Mouse (Mus musculus): ENCODE measurements at regions not wholly inside any gene's neighbourhood (a gene's known extent, or its start where the extent isn't known, plus 50 kb on each side); places are given as distances from the start of the nearest gene placed in this dataset.

DNA sequence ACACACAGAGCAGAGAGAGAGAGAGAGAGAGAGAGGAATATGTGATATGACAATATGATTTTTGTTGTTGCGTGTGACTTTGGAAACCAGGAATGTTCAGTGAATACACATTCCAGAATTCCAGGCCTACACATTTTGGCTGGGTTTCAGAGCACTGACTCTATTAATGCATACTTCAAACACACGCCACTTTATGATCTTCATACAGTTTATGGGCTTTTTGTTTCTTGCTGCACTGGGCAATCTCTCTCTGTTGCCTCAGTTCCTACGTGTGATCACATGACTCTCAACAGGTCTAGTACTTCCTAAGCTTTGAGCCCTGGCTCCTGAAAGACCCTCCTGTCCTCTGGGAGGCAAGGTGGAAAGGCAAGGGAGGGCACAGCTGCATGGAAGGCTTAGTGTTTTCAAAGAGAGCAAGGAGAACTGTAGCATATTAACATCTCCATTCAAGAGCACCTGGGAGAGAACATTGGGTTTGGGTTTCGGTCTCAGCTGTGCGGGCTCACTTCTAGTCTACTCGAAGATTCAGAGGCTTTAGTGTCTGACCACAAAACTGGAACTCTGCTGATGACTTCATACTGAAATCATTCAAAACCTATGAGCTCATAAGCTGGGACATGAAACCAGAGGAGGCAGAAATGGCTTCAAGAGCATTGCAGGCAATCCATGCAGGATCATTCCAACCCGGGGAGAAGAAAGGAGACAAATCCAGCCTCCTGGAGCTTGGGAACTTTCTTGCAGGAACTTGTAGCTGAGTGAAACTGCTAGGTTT lies 87.9 kb upstream of the C1qtnf3 start:
- Histone ChIP-seq H3K27me3 (ENCODE audit: control insufficient read depth, insufficient read depth, low read depth, low read length) (no peaks in the 10 kb centered on the region), H3K27ac (ENCODE audit: low read length) (no peak overlapping the region), H3K9me3 (replicated peaks; ENCODE audit: control insufficient read depth, low read length) (no peaks in the 10 kb centered on the region), H3K4me3 (ENCODE audit: low read depth, low read length) (no peak overlapping the region), H3K4me2 (ENCODE audit: low read depth, low read length) (no peak overlapping the region), H3K9ac (ENCODE audit: low read depth, low read length) (no peak overlapping the region), H3K36me3 (ENCODE audit: control insufficient read depth, insufficient read depth) (no peaks in the 10 kb centered on the region), H3K4me1 (ENCODE audit: control insufficient read depth, low read depth, low read length) (no peaks in the 10 kb centered on the region)
- no peak for ATAC-seq (ENCODE audit: low read depth)
- WGBS (ENCODE audit: insufficient replicate concordance) = 66% methylated on average over 7 of the region's 7 CpGs

DNA sequence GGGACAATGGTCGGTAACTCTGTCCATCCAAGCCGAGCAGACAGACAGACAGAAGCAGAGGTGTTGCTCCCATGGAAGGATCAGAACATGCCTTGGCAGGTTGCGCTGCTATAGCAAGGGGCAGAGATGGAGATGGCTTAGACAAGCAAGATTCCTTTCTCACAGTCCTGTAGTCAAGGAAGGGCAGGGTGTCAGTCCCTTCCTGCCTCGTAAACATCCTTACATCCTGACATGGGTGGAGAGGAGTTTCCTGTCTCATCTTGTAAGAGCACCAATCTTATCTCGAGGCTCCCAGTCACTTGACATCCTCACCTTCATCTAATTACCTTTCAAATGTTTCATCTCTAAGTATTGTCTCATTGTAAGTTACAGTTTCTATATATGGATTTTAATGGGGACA lies 87.0 kb upstream of the C1qtnf3 start:
- no peaks in the 10 kb centered on the region for H3K4me1 ChIP-seq (ENCODE audit: control insufficient read depth, low read depth, low read length)
- H3K4me3 ChIP-seq (ENCODE audit: low read depth, low read length) = no peak overlapping the region
- H3K4me2 ChIP-seq (ENCODE audit: low read depth, low read length) = no peak overlapping the region
- H3K36me3 ChIP-seq (ENCODE audit: control insufficient read depth, insufficient read depth) = no peaks in the 10 kb centered on the region
- no peak for ATAC-seq (ENCODE audit: low read depth)
- H3K27ac ChIP-seq (ENCODE audit: low read length) = no peak overlapping the region
- H3K9me3 ChIP-seq (replicated peaks; ENCODE audit: control insufficient read depth, low read length) = no peaks in the 10 kb centered on the region
- H3K9ac ChIP-seq (ENCODE audit: low read depth, low read length) = no peak overlapping the region
- H3K27me3 ChIP-seq (ENCODE audit: control insufficient read depth, insufficient read depth, low read depth, low read length) = no peaks in the 10 kb centered on the region
- 52% methylated on average over 5 of the region's 5 CpGs for WGBS (ENCODE audit: insufficient replicate concordance)

GRCm38 (mm10) chr15:10866794-10867193 lies 85.3 kb upstream of the C1qtnf3 start:
- Histone ChIP-seq H3K27ac (ENCODE audit: low read length) (no peak overlapping the region), H3K9ac (ENCODE audit: low read depth, low read length) (no peak overlapping the region), H3K4me3 (ENCODE audit: low read depth, low read length) (no peak overlapping the region), H3K27me3 (ENCODE audit: control insufficient read depth, insufficient read depth, low read depth, low read length) (no peaks in the 10 kb centered on the region), H3K9me3 (replicated peaks; ENCODE audit: control insufficient read depth, low read length) (no peaks in the 10 kb centered on the region), H3K4me2 (ENCODE audit: low read depth, low read length) (no peak overlapping the region), H3K4me1 (ENCODE audit: control insufficient read depth, low read depth, low read length) (no peaks in the 10 kb centered on the region), H3K36me3 (ENCODE audit: control insufficient read depth, insufficient read depth) (no peaks in the 10 kb centered on the region)
- 65% methylated on average over 5 of the region's 5 CpGs for WGBS (ENCODE audit: insufficient replicate concordance)
- ATAC-seq (ENCODE audit: low read depth) = no peak

DNA sequence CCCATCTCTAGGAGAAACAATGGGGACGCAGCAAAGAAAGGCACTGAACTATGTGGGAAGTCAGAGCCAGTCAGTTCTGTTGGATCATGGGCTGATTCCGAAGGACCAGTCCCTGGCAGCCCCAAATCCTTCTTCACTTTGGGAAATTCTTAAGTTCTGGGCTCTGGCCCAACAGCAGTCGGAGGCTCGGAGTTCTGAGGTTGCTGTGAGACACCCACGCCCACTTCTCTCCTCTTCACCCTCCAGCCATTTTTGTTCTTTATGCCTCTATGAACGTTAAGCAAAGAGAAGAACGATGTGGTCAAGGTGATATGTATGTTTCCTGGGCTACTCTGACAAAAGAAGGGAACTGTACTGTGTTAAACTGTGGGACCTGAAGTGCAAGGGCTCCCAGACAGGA lies 84.0 kb upstream of the C1qtnf3 start:
- Histone ChIP-seq H3K4me1 (ENCODE audit: control insufficient read depth, low read depth, low read length) (no peaks in the 10 kb centered on the region), H3K27ac (ENCODE audit: low read length) (no peak overlapping the region), H3K4me2 (ENCODE audit: low read depth, low read length) (no peak overlapping the region), H3K27me3 (ENCODE audit: control insufficient read depth, insufficient read depth, low read depth, low read length) (no peaks in the 10 kb centered on the region), H3K9me3 (replicated peaks; ENCODE audit: control insufficient read depth, low read length) (no peaks in the 10 kb centered on the region), H3K9ac (ENCODE audit: low read depth, low read length) (no peak overlapping the region), H3K36me3 (ENCODE audit: control insufficient read depth, insufficient read depth) (no peaks in the 10 kb centered on the region), H3K4me3 (ENCODE audit: low read depth, low read length) (no peak overlapping the region)
- no peak for ATAC-seq (ENCODE audit: low read depth)
- WGBS (ENCODE audit: insufficient replicate concordance) = 59% methylated on average over 7 of the region's 7 CpGs

GRCm38 (mm10) chr15:10868716-10869585 lies 83.2 kb upstream of the C1qtnf3 start:
- 50% methylated on average over 14 of the region's 14 CpGs for WGBS (ENCODE audit: insufficient replicate concordance)
- H3K9ac ChIP-seq (ENCODE audit: low read depth, low read length) = no peak overlapping the region
- H3K27ac ChIP-seq (ENCODE audit: low read length) = no peak overlapping the region
- H3K4me1 ChIP-seq (ENCODE audit: control insufficient read depth, low read depth, low read length) = no peaks in the 10 kb centered on the region
- ATAC-seq (ENCODE audit: low read depth) = peak; percentile 47
- H3K36me3 ChIP-seq (ENCODE audit: control insufficient read depth, insufficient read depth) = no peaks in the 10 kb centered on the region
- no peaks in the 10 kb centered on the region for H3K27me3 ChIP-seq (ENCODE audit: control insufficient read depth, insufficient read depth, low read depth, low read length)
- H3K4me3 ChIP-seq (ENCODE audit: low read depth, low read length) = no peak overlapping the region
- no peak overlapping the region for H3K4me2 ChIP-seq (ENCODE audit: low read depth, low read length)
- H3K9me3 ChIP-seq (replicated peaks; ENCODE audit: control insufficient read depth, low read length) = no peaks in the 10 kb centered on the region

- 48% methylated on average over 13 of the region's 13 CpGs for WGBS (ENCODE audit: insufficient replicate concordance)
- Histone ChIP-seq H3K4me1 (ENCODE audit: control insufficient read depth, low read depth, low read length) (no peaks in the 10 kb centered on the region), H3K36me3 (ENCODE audit: control insufficient read depth, insufficient read depth) (no peaks in the 10 kb centered on the region), H3K27me3 (ENCODE audit: control insufficient read depth, insufficient read depth, low read depth, low read length) (no peaks in the 10 kb centered on the region), H3K27ac (ENCODE audit: low read length) (no peak overlapping the region), H3K9ac (ENCODE audit: low read depth, low read length) (no peak overlapping the region), H3K4me2 (ENCODE audit: low read depth, low read length) (no peak overlapping the region), H3K9me3 (replicated peaks; ENCODE audit: control insufficient read depth, low read length) (no peaks in the 10 kb centered on the region), H3K4me3 (ENCODE audit: low read depth, low read length) (no peak overlapping the region)
- ATAC-seq (ENCODE audit: low read depth) = no peak
These were observed 82.3 kb upstream of the C1qtnf3 start for GRCm38 (mm10) chr15:10869879-10870278.

- no peaks in the 10 kb centered on the region for H3K36me3 ChIP-seq (ENCODE audit: control insufficient read depth, insufficient read depth)
- 11% methylated on average over 12 of the region's 13 CpGs for WGBS (ENCODE audit: insufficient replicate concordance)
- no peak overlapping the region for H3K4me2 ChIP-seq (ENCODE audit: low read depth, low read length)
- H3K27me3 ChIP-seq (ENCODE audit: control insufficient read depth, insufficient read depth, low read depth, low read length) = no peaks in the 10 kb centered on the region
- no peak overlapping the region for H3K27ac ChIP-seq (ENCODE audit: low read length)
- no peak for ATAC-seq (ENCODE audit: low read depth)
- no peak overlapping the region for H3K9ac ChIP-seq (ENCODE audit: low read depth, low read length)
- no peaks in the 10 kb centered on the region for H3K4me1 ChIP-seq (ENCODE audit: control insufficient read depth, low read depth, low read length)
- no peak overlapping the region for H3K4me3 ChIP-seq (ENCODE audit: low read depth, low read length)
- H3K9me3 ChIP-seq (replicated peaks; ENCODE audit: control insufficient read depth, low read length) = no peaks in the 10 kb centered on the region
These were observed 79.7 kb upstream of the C1qtnf3 start for GRCm38 (mm10) chr15:10872322-10872967.

GRCm38 (mm10) chr15:10876328-10876727 lies 75.8 kb upstream of the C1qtnf3 start:
- Histone ChIP-seq H3K9me3 (replicated peaks; ENCODE audit: control insufficient read depth, low read length) (no peaks in the 10 kb centered on the region), H3K9ac (ENCODE audit: low read depth, low read length) (no peak overlapping the region), H3K36me3 (ENCODE audit: control insufficient read depth, insufficient read depth) (no peaks in the 10 kb centered on the region), H3K27me3 (ENCODE audit: control insufficient read depth, insufficient read depth, low read depth, low read length) (no peaks in the 10 kb centered on the region), H3K27ac (ENCODE audit: low read length) (no peak overlapping the region), H3K4me3 (ENCODE audit: low read depth, low read length) (no peak overlapping the region), H3K4me1 (ENCODE audit: control insufficient read depth, low read depth, low read length) (no peaks in the 10 kb centered on the region), H3K4me2 (ENCODE audit: low read depth, low read length) (no peak overlapping the region)
- ATAC-seq (ENCODE audit: low read depth) = peak; percentile 41; the same call in 1 of the 2 replicates
- WGBS (ENCODE audit: insufficient replicate concordance) = 37% methylated on average over 5 of the region's 5 CpGs

DNA sequence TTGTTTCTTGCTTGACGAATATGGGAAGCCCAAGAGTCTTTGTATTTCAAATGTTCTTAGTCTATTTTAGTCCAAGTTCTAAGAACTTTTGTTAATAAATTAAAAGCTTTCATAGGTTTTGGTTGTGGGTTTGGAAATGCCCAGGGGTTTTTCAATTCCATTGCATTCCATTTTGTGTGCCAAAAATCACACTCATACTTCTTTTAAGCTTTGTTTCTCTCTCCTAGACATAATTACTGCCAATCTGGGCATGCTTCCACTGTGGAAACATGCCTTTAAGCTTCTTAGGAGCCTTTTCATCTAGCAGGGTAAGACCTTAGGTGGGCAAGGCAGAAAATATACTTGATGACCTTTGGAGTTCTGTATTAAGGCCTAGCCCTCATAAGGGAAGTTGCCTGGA lies 70.4 kb upstream of the C1qtnf3 start:
- H3K4me1 ChIP-seq (ENCODE audit: control insufficient read depth, low read depth, low read length) = no peaks in the 10 kb centered on the region
- H3K4me2 ChIP-seq (ENCODE audit: low read depth, low read length) = no peak overlapping the region
- H3K4me3 ChIP-seq (ENCODE audit: low read depth, low read length) = no peak overlapping the region
- ATAC-seq (ENCODE audit: low read depth) = no peak
- H3K36me3 ChIP-seq (ENCODE audit: control insufficient read depth, insufficient read depth) = no peaks in the 10 kb centered on the region
- no peaks in the 10 kb centered on the region for H3K27me3 ChIP-seq (ENCODE audit: control insufficient read depth, insufficient read depth, low read depth, low read length)
- 46% methylated on average over 1 of the region's 1 CpGs for WGBS (ENCODE audit: insufficient replicate concordance)
- no peak overlapping the region for H3K9ac ChIP-seq (ENCODE audit: low read depth, low read length)
- H3K9me3 ChIP-seq (replicated peaks; ENCODE audit: control insufficient read depth, low read length) = no peaks in the 10 kb centered on the region
- no peak overlapping the region for H3K27ac ChIP-seq (ENCODE audit: low read length)
